Comparison of ENCODE assay signal across 25 mouse cellular contexts in the genomic region with DNA sequence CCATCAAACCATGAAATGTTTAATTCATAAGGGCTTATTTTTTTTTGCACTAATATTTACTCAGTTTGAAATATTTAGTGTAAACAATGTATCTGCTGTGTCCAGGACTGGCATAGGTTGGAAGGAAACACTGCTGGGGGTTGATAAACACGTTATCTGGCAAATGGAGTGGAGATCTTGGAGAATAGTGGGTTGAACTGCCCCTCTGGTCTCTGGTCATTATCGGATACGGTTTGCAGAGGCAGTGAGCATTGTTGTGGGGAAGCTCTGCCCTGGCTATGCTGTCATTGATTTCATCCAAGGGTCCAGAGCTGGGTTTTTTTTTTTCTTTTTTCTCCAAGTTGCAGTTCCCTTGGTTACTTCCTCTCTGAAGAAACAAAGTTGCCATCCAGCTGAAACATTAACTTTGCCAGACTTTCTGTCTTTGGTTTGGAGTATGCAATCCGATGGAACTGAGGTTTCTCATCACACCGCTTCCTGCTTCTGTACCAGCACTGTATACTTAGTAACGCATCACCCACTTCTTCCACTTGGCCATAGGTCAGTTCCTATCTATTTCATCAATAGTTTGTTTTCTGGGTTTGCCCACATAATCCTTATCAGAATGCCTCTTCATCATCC. TPM values are rescaled to one million over a fixed set of nuclear protein-coding genes. Genes with fewer than 3 reads are reported as not detected.
A peak's percentile ranks its signal among the peaks of the same experiment; 100 is the strongest.
DNase-seq lines count a peak whose midpoint lies in the region; ATAC-seq and TF ChIP-seq lines count a peak whose summit lies in the region.
"Had no signal": no experiment of that assay in that cellular context is flagged by ENCODE, and none has a peak within 500 bp of the region (broad histone marks: within the 10 kb centered on the region; RNA-seq: fewer than 3 reads in every experiment).

No protein-coding gene starts in this region.

- H3K4me3 ChIP-seq in lung, adult 2 months (replicated peaks; ENCODE audit: extremely low read depth, low read depth, low read length), result no peak overlapping the region
- H3K4me3 ChIP-seq in liver, postnatal 0 days (ENCODE audit: low read depth, low read length), result no peak overlapping the region
- H3K4me3 ChIP-seq: embryonic facial prominence, embryonic 10.5 days; heart, embryonic 15.5 days; limb, embryonic 12.5 days; lung, embryonic 15.5 days; stomach, embryonic 15.5 days had no signal

- no peak overlapping the region for H3K4me2 ChIP-seq in liver, postnatal 0 days (ENCODE audit: low read depth, low read length)
- H3K4me2 ChIP-seq: heart, embryonic 15.5 days; hindbrain, embryonic 14.5 days; limb, embryonic 12.5 days; lung, embryonic 15.5 days; stomach, embryonic 15.5 days had no signal

- H3K27me3 ChIP-seq in liver, postnatal 0 days (ENCODE audit: insufficient read depth, low read length), result no peaks in the 10 kb centered on the region
- H3K27me3 ChIP-seq: heart, embryonic 15.5 days; limb, embryonic 12.5 days; lung, embryonic 15.5 days; stomach, embryonic 15.5 days had no signal

- peak; percentile 29 for DNase-seq in lung, postnatal 25 days (ENCODE audit: low spot score)
- DNase-seq in lung, adult 2 months, result no peak
- no peak for DNase-seq in liver, postnatal 0 days
- DNase-seq in yolk sac, embryonic 10.5 days (ENCODE audit: low spot score), result peak; percentile 22
- DNase-seq in spleen, postnatal 4 days (ENCODE audit: low spot score in 2 of 2), result no peak
- no peak for DNase-seq in B cell, adult 2 months
- DNase-seq: adrenal gland, postnatal 14 days; cerebellum, adult 9-11 months; gastrocnemius, postnatal 25 days; heart, postnatal 4 days; kidney, adult 2 months; layer of hippocampus, postnatal 36 days; thymus, adult 18-20 months; thymus, postnatal 4 days had no signal

- no peaks in the 10 kb centered on the region for H3K9me3 ChIP-seq in liver, postnatal 0 days (ENCODE audit: low read length)
- H3K9me3 ChIP-seq: embryonic facial prominence, embryonic 10.5 days; heart, embryonic 15.5 days; limb, embryonic 12.5 days; lung, embryonic 15.5 days; stomach, embryonic 15.5 days had no signal

- no peak for TF ChIP-seq CTCF in lung, adult 2 months (IDR thresholded peaks at IDR 0.05; ENCODE audit: insufficient read depth, low read length)
- TF ChIP-seq CTCF in liver, postnatal 0 days (IDR thresholded peaks at IDR 0.05; ENCODE audit: low read depth), result no peak

- no peak for TF ChIP-seq EP300 in liver, postnatal 0 days (IDR thresholded peaks at IDR 0.05; ENCODE audit: low read depth)

- ATAC-seq in common myeloid progenitor, adult 5-6 weeks (replicated peaks; ENCODE audit: low read depth, poor library complexity, severe bottlenecking), result peak; percentile 68
- peak; percentile 34; the same call in 1 of the 2 replicates for ATAC-seq in liver, postnatal 0 days
- ATAC-seq: forebrain, embryonic 16.5 days; inflammation-experienced regulatory T-cells, adult 6 months; midbrain, embryonic 16.5 days had no signal

- 59% methylated on average over 6 of the region's 6 CpGs for WGBS in lung, adult 2 months
- WGBS in liver, postnatal 0 days (ENCODE audit: insufficient replicate concordance), result 29% methylated on average over 6 of the region's 6 CpGs

- no peaks in the 10 kb centered on the region for H3K36me3 ChIP-seq in liver, postnatal 0 days (replicated peaks; ENCODE audit: insufficient read depth, low read length)
- H3K36me3 ChIP-seq: embryonic facial prominence, embryonic 10.5 days; heart, embryonic 15.5 days; limb, embryonic 12.5 days; lung, embryonic 15.5 days; stomach, embryonic 15.5 days had no signal

- H3K4me1 ChIP-seq in lung, adult 2 months (ENCODE audit: control insufficient read depth, insufficient read depth, low read length), result no peaks in the 10 kb centered on the region; the same call in 1 of the 2 replicates
- peaks cover 24% of the 10 kb centered on the region for H3K4me1 ChIP-seq in liver, postnatal 0 days (ENCODE audit: insufficient read depth)
- H3K4me1 ChIP-seq: embryonic facial prominence, embryonic 10.5 days; lung, embryonic 15.5 days; stomach, embryonic 15.5 days had no signal

- H3K9ac ChIP-seq in liver, postnatal 0 days (replicated peaks), result no peak overlapping the region
- H3K9ac ChIP-seq: heart, embryonic 15.5 days; hindbrain, embryonic 14.5 days; limb, embryonic 12.5 days; lung, embryonic 15.5 days; stomach, embryonic 15.5 days had no signal

- TF ChIP-seq POLR2A in lung, adult 2 months (IDR thresholded peaks at IDR 0.05; ENCODE audit: borderline replicate concordance, extremely low read depth, low read depth, low read length), result no peak

- peak overlapping the region; percentile 51 for H3K27ac ChIP-seq in liver, postnatal 0 days (ENCODE audit: low read depth)
- H3K27ac ChIP-seq: embryonic facial prominence, embryonic 10.5 days; heart, embryonic 15.5 days; hindbrain, embryonic 14.5 days; kidney, postnatal 0 days; limb, embryonic 12.5 days; lung, embryonic 15.5 days; stomach, embryonic 15.5 days had no signal

RNA-seq across cellular contexts. Expression of gene Fam129a, which starts 26.8 kb away (rescaled TPM):
- polyA plus RNA-seq in lung, adult 2 months (2012; rRNA removed), result 14.7 and 22.4 TPM in 2 replicates
- 7.9 and 13.9 TPM in 2 replicates for total RNA-seq in common myeloid progenitor, adult 5-6 weeks (2017)
- polyA plus RNA-seq in liver, postnatal 0 days (2015; fragmentation: Nextera tagmentation; extraction: Ambion mirVana), result 8.3 and 11.5 TPM in 2 replicates

Comparison
In these comparisons a context has a peak if more than half of its experiments do, and no peak if none do; other contexts are left out.
1. DNase-seq: peak in lung, postnatal 25 days (single experiment) and yolk sac, embryonic 10.5 days (single experiment); none in lung, adult 2 months (single experiment), liver, postnatal 0 days (single experiment), spleen, postnatal 4 days (0 of 2) and B cell, adult 2 months (0 of 2).